In genomic region chr2:22795087-22795486, GRCm38 (mm10) we compare ENCODE assay signal across 24 mouse cellular contexts.
"Had no signal": no experiment of that assay in that cellular context is flagged by ENCODE, and none has a peak within 500 bp of the region (broad histone marks: within the 10 kb centered on the region; RNA-seq: fewer than 3 reads in every experiment).

No protein-coding gene starts in this region.

- H3K4me2 ChIP-seq: limb, embryonic 12.5 days; limb, embryonic 15.5 days; liver, embryonic 11.5 days; lung, embryonic 14.5 days; midbrain, embryonic 11.5 days; neural tube, embryonic 13.5 days had no signal

- H3K27ac ChIP-seq: kidney, postnatal 0 days; left cerebral cortex, adult 2 months; limb, embryonic 12.5 days; limb, embryonic 15.5 days; liver, embryonic 14.5 days; neural tube, embryonic 13.5 days had no signal

- DNase-seq: kidney, adult 18-20 months; kidney, adult 9 months; kidney, postnatal 25 days; layer of hippocampus, postnatal 36 days; left cerebral cortex, postnatal 4 days; liver, postnatal 0 days; lung, embryonic 14.5 days; midbrain, embryonic 14.5 days; retina, postnatal 1 day; right cerebral cortex, postnatal 14 days; right cerebral cortex, postnatal 4 days; spleen, adult 18-20 months; thymus, adult 18-20 months; thymus, postnatal 36 days had no signal

- H3K36me3 ChIP-seq: limb, embryonic 12.5 days; limb, embryonic 15.5 days; neural tube, embryonic 13.5 days had no signal

- H3K4me3 ChIP-seq: left cerebral cortex, adult 2 months; limb, embryonic 12.5 days; limb, embryonic 15.5 days; neural tube, embryonic 13.5 days had no signal

- ATAC-seq: intestine, embryonic 16.5 days; liver, postnatal 0 days; lung, postnatal 0 days had no signal

- H3K4me1 ChIP-seq: limb, embryonic 12.5 days; limb, embryonic 15.5 days; neural tube, embryonic 13.5 days had no signal

- H3K9me3 ChIP-seq: limb, embryonic 15.5 days had no signal

- H3K27me3 ChIP-seq: limb, embryonic 12.5 days; limb, embryonic 15.5 days; neural tube, embryonic 13.5 days had no signal

- H3K9ac ChIP-seq: limb, embryonic 12.5 days; limb, embryonic 15.5 days; liver, embryonic 14.5 days; liver, postnatal 0 days; lung, embryonic 14.5 days; neural tube, embryonic 13.5 days had no signal
